Mouse (Mus musculus): ENCODE measurements around the gene 2310022B05Rik.

- TF ChIP-seq CTCF (IDR thresholded peaks at IDR 0.05) (no peak), POLR2A (IDR thresholded peaks at IDR 0.05; ENCODE audit: insufficient read depth, low read depth, low read length) (no peak), EP300 (IDR thresholded peaks at IDR 0.05; ENCODE audit: insufficient read depth, low read depth, low read length) (no peak)
Observed at GRCm38 (mm10) chr8:124626251-124626650, 36.9 kb downstream of the 2310022B05Rik start.
